Comparison of ENCODE assay signal across 27 mouse cellular contexts in genomic region chr14:73354700-73355099, GRCm38 (mm10).
"Had no signal": no experiment of that assay in that cellular context is flagged by ENCODE, and none has a peak within 500 bp of the region (broad histone marks: within the 10 kb centered on the region; RNA-seq: fewer than 3 reads in every experiment).

No protein-coding gene starts in this region.

- ATAC-seq: forebrain, embryonic 13.5 days; forebrain, embryonic 14.5 days; forebrain, embryonic 15.5 days; forebrain, embryonic 16.5 days; forebrain, postnatal 0 days had no signal

- H3K9ac ChIP-seq: embryonic facial prominence, embryonic 12.5 days; embryonic facial prominence, embryonic 13.5 days; embryonic facial prominence, embryonic 15.5 days; forebrain, embryonic 12.5 days; forebrain, embryonic 13.5 days; forebrain, embryonic 15.5 days; forebrain, postnatal 0 days had no signal

- H3K4me3 ChIP-seq: embryonic facial prominence, embryonic 10.5 days; embryonic facial prominence, embryonic 12.5 days; embryonic facial prominence, embryonic 13.5 days; embryonic facial prominence, embryonic 15.5 days; erythroblast, embryonic 14.5 days; forebrain, embryonic 10.5 days; forebrain, embryonic 12.5 days; forebrain, embryonic 13.5 days; forebrain, embryonic 15.5 days; heart, adult 2 months had no signal

- H3K27ac ChIP-seq: embryonic facial prominence, embryonic 10.5 days; embryonic facial prominence, embryonic 12.5 days; embryonic facial prominence, embryonic 13.5 days; embryonic facial prominence, embryonic 15.5 days; forebrain, embryonic 10.5 days; forebrain, embryonic 12.5 days; forebrain, embryonic 13.5 days; forebrain, embryonic 15.5 days; heart, adult 2 months had no signal

- H3K4me2 ChIP-seq: embryonic facial prominence, embryonic 12.5 days; embryonic facial prominence, embryonic 13.5 days; embryonic facial prominence, embryonic 15.5 days; forebrain, embryonic 12.5 days; forebrain, embryonic 13.5 days; forebrain, embryonic 15.5 days had no signal

- H3K27me3 ChIP-seq: embryonic facial prominence, embryonic 12.5 days; embryonic facial prominence, embryonic 13.5 days; embryonic facial prominence, embryonic 15.5 days; forebrain, embryonic 12.5 days; forebrain, embryonic 13.5 days; forebrain, embryonic 15.5 days had no signal

- H3K4me1 ChIP-seq: embryonic facial prominence, embryonic 10.5 days; embryonic facial prominence, embryonic 12.5 days; embryonic facial prominence, embryonic 15.5 days; forebrain, embryonic 10.5 days; forebrain, embryonic 12.5 days; forebrain, embryonic 13.5 days; forebrain, embryonic 15.5 days had no signal

- DNase-seq: cerebellum, adult 2 months; cerebellum, adult 8-10 months; cerebellum, adult 9-10 months; cerebellum, adult 9-11 months; cerebellum, postnatal 10 days; cerebellum, postnatal 14 days; cerebellum, postnatal 25 days; cerebellum, postnatal 36 days; embryo, embryonic 11 days; forebrain, postnatal 0 days; gastrocnemius, postnatal 10 days; gastrocnemius, postnatal 14 days; gastrocnemius, postnatal 25 days; gastrocnemius, postnatal 36 days; heart, adult 18-20 months; heart, adult 2 months had no signal

- H3K9me3 ChIP-seq: embryonic facial prominence, embryonic 10.5 days; embryonic facial prominence, embryonic 12.5 days; embryonic facial prominence, embryonic 15.5 days; forebrain, embryonic 10.5 days; forebrain, embryonic 12.5 days; forebrain, embryonic 13.5 days; forebrain, embryonic 15.5 days had no signal
